Mouse (Mus musculus) lung, postnatal 0 days (tissue): ENCODE results near the gene Tnfaip8l2. TPM values are rescaled to one million over a fixed set of nuclear protein-coding genes. Genes with fewer than 3 reads are reported as not detected.

ENCODE experiments used
- ATAC-seq: fragments of 200-750 bp; cut with Nextera tagmentation; 2 replicates; pipeline ENCODE4 v1.8.0; 2017; ENCODE audit warnings: moderate library complexity
- DNase-seq: peaks from one replicate; pipeline ENCODE4 v3.0.0-alpha.2; 2016; ENCODE audit warnings: low spot score
- H3K27ac ChIP-seq: fragments of 300-500 bp; sonication (generic); 2 replicates; pipeline ENCODE4 v1.5.1; 2014; ENCODE audit warnings: antibody characterized with exemption, mild to moderate bottlenecking, low read length, mixed read lengths
- H3K27me3 ChIP-seq: fragments of 300-500 bp; sonication (generic); replicated peaks from 2 replicates; pipeline ENCODE4 v1.6.1; 2014; ENCODE audit warnings: low read length, mixed read lengths; ENCODE audit not compliant: insufficient read depth
- H3K36me3 ChIP-seq: fragments of 300-500 bp; sonication (generic); 2 replicates; pipeline ENCODE4 v1.6.1; 2014; ENCODE audit warnings: low read length, mixed read lengths; ENCODE audit not compliant: insufficient read depth
- H3K4me1 ChIP-seq: fragments of 300-500 bp; sonication (generic); 2 replicates; pipeline ENCODE4 v1.6.1; 2014; ENCODE audit warnings: antibody characterized with exemption, low read depth, low read length, mixed read lengths; ENCODE audit not compliant: insufficient read depth
- H3K4me2 ChIP-seq: fragments of 300-500 bp; sonication (generic); replicated peaks from 2 replicates; pipeline ENCODE4 v1.6.1; 2014; ENCODE audit warnings: low read depth, mild to moderate bottlenecking, low read length, moderate library complexity, mixed read lengths
- H3K4me3 ChIP-seq: fragments of 300-500 bp; sonication (generic); 2 replicates; pipeline ENCODE4 v1.5.1; 2014; ENCODE audit warnings: low read depth, low read length
- H3K9ac ChIP-seq: fragments of 300-500 bp; sonication (generic); replicated peaks from 2 replicates; pipeline ENCODE4 v1.6.1; 2014; ENCODE audit warnings: low read depth, mild to moderate bottlenecking
- H3K9me3 ChIP-seq: fragments of 300-500 bp; sonication (generic); 2 replicates; pipeline ENCODE4 v1.6.1; 2016; ENCODE audit warnings: low read length, mixed read lengths
- CTCF ChIP-seq: IDR thresholded peaks from 2 replicates; pipeline ENCODE4 v1.5.1; 2016; ENCODE audit warnings: antibody characterized with exemption, mild to moderate bottlenecking
- EP300 ChIP-seq: IDR thresholded peaks from 2 replicates; pipeline ENCODE4 v1.6.1; 2016; ENCODE audit warnings: antibody characterized with exemption, mild to moderate bottlenecking, control low read depth
- WGBS: fragments of 180-500 bp; shearing (Covaris S2); extraction: QIAGEN DNeasy Blood & Tissue Kit; methylation state at CpG from one replicate; pipeline ENCODE4 v1.1.7; 2014; 5-methylcytosine and 5-hydroxymethylcytosine counted together
- polyA plus RNA-seq: library from polyadenylated mRNA; unstranded; fragments of >200 nt; fragmentation: Nextera tagmentation; extraction: Ambion mirVana; gene quantifications from 2 replicates; pipeline ENCODE4 v1.2.1, GENCODE M21; 2015

Tnfaip8l2 gene
- polyA plus RNA-seq, 1 experiment from 2014 or later = 9.7 TPM

DNA sequence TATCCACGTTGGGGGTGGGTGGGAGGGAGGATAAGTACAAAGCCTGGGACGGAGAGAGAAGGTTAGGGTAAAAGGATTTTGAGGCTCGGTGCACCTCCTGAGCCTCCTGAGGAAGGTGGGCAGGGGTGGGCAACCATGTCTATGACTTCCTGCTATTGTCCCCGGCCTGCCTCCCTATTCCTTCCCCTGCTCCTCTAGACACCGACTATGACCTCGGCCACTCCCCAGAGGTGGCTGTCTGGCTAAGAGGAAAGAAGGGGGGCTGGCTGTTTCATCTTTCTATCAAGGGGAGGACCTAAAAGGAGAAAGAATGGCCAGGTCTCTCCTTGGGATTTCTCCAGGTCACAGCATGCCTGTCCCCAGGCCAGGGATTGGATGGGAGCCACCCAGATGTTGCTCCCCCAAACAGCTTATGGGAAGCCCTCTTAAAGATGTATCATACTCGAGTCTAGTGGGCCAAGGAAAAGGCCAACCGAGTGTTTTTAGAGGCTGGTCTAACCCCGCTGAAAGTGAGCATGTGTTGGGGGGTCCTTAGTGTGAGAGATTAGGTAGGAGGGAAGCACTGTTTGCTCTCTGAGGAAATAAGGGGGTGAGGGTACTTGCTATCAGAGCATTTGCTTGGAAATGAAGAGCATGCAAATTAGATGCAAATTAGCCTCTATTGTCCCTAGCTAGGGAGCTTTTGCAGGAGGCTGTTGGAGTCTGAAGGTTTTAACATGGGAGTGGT, 19.6 kb upstream of the Tnfaip8l2 start:
- Histone ChIP-seq H3K4me1 (peaks cover 4% of the 10 kb centered on the region; the same call in 1 of the 2 replicates), H3K4me3 (0 out of 2 replicates have a peak overlapping the region, but pooled peaks have one; percentile 65), H3K4me2 (peak overlapping the region; percentile 81), H3K27me3 (no peaks in the 10 kb centered on the region), H3K36me3 (no peaks in the 10 kb centered on the region), H3K9ac (no peak overlapping the region), H3K27ac (no peak overlapping the region), H3K9me3 (no peaks in the 10 kb centered on the region)
- TF ChIP-seq CTCF (no peak), EP300 (no peak)
- ATAC-seq = no peak
- no peak for DNase-seq
- WGBS = 17% methylated on average over 9 of the region's 9 CpGs

DNA sequence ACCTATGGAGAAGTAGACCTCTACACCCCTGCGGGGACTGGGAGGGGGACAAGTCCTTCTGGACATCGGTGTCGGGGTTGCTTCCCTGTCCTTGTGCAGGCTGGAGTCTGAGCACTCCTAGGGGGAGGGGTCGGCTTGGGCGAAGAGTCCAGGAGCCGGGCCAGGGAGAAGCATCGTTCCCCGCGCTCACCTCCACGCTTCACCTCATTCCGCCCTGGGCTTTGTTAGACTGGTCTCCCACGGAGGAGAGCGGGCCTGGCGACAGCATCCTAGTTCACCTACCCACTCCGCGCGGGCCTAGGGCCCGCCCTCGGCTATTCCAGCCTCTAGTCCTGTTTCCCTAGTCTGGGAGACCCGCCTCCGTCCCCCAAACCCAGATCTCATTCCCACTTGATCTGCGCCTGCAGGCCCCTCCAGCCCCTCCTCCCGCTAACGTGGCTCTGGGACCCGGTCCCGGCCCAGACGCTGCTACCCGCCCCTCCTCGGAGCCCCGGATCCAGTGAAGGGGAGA, 18.9 kb upstream of the Tnfaip8l2 start:
- ATAC-seq (no peak), DNase-seq (no peak)
- TF ChIP-seq EP300 = no peak
- TF ChIP-seq CTCF = no peak
- H3K27ac ChIP-seq = no peak overlapping the region
- H3K9me3 ChIP-seq = no peaks in the 10 kb centered on the region
- peak overlapping the region; percentile 81 for H3K4me2 ChIP-seq
- peaks cover 4% of the 10 kb centered on the region; the same call in 1 of the 2 replicates for H3K4me1 ChIP-seq
- no peaks in the 10 kb centered on the region for H3K36me3 ChIP-seq
- WGBS = 3% methylated on average over 26 of the region's 30 CpGs
- H3K9ac ChIP-seq = peak overlapping the region; percentile 33
- peak overlapping the region; percentile 65 for H3K4me3 ChIP-seq
- no peaks in the 10 kb centered on the region for H3K27me3 ChIP-seq

DNA sequence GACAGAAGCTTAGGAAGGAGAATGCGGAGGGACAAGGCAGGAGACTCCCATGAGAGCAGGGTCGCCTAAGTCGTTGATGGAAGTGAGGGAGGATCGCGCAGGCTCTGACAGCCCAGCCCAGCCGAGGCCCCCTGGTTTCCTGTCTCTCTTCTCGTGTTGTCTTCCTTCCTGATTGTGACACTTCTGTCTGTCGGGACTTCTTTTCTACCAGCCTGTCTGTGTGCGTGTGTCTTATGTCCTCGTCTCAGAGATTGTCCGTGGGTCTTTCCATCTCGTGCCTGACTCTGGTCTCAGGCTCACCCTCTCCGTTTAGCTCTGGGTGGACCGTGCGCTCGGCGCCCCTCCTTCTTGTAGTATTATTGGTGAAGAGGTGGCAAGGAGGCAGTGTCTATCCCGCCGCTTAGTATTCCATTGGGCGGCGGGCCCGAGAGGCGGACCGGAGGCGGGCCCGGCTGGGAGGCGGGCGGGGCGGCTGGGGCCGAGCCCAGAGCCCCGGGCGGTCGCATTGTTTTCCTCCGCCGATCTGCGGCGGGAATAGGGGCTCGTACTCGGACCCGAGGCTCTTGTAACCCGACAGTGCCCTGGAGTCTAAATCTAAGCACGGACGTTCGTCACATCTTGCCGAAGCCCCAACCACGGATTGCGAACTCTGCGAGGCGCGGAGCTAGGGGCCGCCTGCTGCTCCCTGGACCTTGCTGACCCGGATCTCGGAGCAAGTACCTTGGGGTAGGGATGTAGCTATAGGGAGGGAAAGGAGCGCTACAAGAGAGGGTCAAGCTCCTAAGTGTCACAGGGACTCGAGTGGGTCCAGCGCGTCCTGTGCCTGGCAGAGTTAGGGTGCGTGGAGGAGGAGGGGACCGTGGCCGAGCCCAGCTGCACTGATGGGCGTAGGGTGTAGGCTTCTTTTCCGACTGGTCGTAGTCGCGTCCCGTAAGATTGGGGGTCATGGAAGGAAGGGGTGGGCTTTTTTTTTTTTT, 18.1 kb upstream of the Tnfaip8l2 start, which contains the start of gene Sema6c:
TSS of gene Sema6c (plus strand) at position 471 of the 977 bp plus-strand sequence.
- no peaks in the 10 kb centered on the region for H3K36me3 ChIP-seq
- H3K9me3 ChIP-seq = no peaks in the 10 kb centered on the region
- no peak within 1 kb of the TSS for H3K27ac ChIP-seq
- ATAC-seq = peak; percentile 99
- DNase-seq = peak; percentile 97
- peaks cover 4% of the 10 kb centered on the region; the same call in 1 of the 2 replicates for H3K4me1 ChIP-seq
- H3K27me3 ChIP-seq = no peaks in the 10 kb centered on the region
- under 1% methylated on average over 66 of the region's 66 CpGs for WGBS
- TF ChIP-seq CTCF = no peak
- peak within 1 kb of the TSS; percentile 33 for H3K9ac ChIP-seq
- peak within 1 kb of the TSS; percentile 65 for H3K4me3 ChIP-seq
- peak within 1 kb of the TSS; percentile 81 for H3K4me2 ChIP-seq

DNA sequence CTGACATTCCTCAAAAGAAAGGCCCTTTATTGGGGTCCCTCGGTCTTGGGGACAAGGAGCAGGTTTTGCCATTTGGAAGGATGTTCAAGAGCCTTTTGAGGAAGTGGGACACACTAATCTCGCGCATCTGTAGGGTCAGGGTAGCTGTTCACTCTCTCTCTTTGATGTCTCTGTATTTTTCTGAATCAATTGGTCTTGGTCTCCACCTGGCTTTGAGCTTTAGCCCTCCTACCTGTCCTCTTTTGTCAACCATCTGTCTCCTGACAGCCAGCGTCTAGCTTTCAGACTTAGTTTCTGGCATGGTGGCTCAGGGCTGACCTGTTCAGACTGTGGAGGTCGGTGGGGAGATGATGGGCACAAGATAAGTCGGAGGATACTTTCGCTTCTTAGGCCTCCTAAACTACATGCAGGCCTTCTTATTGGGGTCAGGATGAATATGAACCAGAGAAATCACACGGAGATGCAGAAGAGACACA, 17.4 kb upstream of the Tnfaip8l2 start:
- H3K36me3 ChIP-seq = no peaks in the 10 kb centered on the region
- no peak for ATAC-seq
- H3K27me3 ChIP-seq = no peaks in the 10 kb centered on the region
- H3K27ac ChIP-seq = no peak overlapping the region
- H3K4me3 ChIP-seq = peak overlapping the region; percentile 65
- H3K9ac ChIP-seq = peak overlapping the region; percentile 26
- peak overlapping the region; percentile 81 for H3K4me2 ChIP-seq
- WGBS = 16% methylated on average over 8 of the region's 8 CpGs
- TF ChIP-seq EP300 (no peak), CTCF (no peak)
- H3K9me3 ChIP-seq = no peaks in the 10 kb centered on the region
- peaks cover 4% of the 10 kb centered on the region; the same call in 1 of the 2 replicates for H3K4me1 ChIP-seq
- no peak for DNase-seq

DNA sequence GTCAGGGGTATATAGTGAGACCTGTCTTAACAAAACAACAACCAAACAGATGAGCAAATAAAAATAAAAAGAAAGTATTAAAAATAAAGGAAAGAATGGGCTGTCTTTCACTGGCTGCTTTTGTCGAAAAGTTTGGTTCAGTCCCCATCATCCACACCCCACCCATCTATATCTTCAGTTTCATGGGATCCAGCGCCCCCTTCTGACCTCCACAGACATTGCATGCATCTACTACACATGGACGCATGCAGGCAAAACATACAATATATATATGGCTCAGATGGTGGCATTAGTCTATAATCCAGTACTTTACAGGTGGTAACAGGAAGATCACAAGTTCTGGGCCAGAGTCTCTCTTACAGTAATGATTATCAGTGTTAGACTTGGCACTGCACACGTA, 11.7 kb upstream of the Tnfaip8l2 start:
- DNase-seq (no peak), ATAC-seq (no peak)
- H3K9me3 ChIP-seq = no peaks in the 10 kb centered on the region
- H3K27ac ChIP-seq = no peak overlapping the region
- H3K4me2 ChIP-seq = no peak overlapping the region
- H3K4me1 ChIP-seq = no peaks in the 10 kb centered on the region
- H3K27me3 ChIP-seq = no peaks in the 10 kb centered on the region
- no peaks in the 10 kb centered on the region for H3K36me3 ChIP-seq
- no peak overlapping the region for H3K9ac ChIP-seq
- no peak overlapping the region for H3K4me3 ChIP-seq
- TF ChIP-seq CTCF = peak; percentile 75
- TF ChIP-seq EP300 = no peak
- WGBS = 48% methylated on average over 4 of the region's 4 CpGs

DNA sequence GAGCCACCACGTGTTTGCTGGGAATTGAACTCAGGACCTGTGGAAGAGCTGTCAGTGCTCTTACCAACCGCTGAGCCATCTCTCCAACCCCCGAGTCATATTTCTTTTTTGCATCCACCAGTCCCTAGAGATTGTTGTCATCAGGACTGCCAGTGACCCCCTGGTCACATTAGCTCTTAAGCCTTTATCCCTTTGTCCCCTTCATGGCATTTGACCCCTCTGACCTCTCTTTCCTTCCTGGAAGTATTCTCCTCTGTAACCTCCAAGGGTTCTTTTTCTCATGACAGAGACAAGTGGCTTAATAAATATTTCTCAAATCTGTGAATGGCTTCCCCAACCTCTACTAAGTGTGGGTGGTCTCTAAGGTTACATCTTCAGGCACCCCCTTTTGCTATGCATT, 5.8 kb upstream of the Tnfaip8l2 start:
- no peak overlapping the region for H3K27ac ChIP-seq
- no peak for ATAC-seq
- H3K4me3 ChIP-seq = no peak overlapping the region
- no peak for DNase-seq
- H3K9ac ChIP-seq = no peak overlapping the region
- WGBS = 59% methylated on average over 3 of the region's 3 CpGs
- no peaks in the 10 kb centered on the region for H3K36me3 ChIP-seq
- no peak overlapping the region for H3K4me2 ChIP-seq
- H3K4me1 ChIP-seq = no peaks in the 10 kb centered on the region
- H3K27me3 ChIP-seq = no peaks in the 10 kb centered on the region
- H3K9me3 ChIP-seq = no peaks in the 10 kb centered on the region
- no peak for TF ChIP-seq EP300
- no peak for TF ChIP-seq CTCF
